Mouse (Mus musculus) limb, embryonic 13.5 days (tissue): ENCODE measurements around the gene Clic5. TPM values are rescaled to one million over a fixed set of nuclear protein-coding genes. Genes with fewer than 3 reads are reported as not detected.

Experiments
- polyA plus RNA-seq: library from polyadenylated mRNA; unstranded; fragments of >200 nt; fragmentation: Nextera tagmentation; extraction: Ambion mirVana; gene quantifications from 2 replicates; pipeline ENCODE4 v1.2.1, GENCODE M21; 2015

Gene Clic5
- polyA plus RNA-seq, 1 experiment from 2014 or later, result 0.46 TPM

Other genes starting within 250 kb of the Clic5 start
- gene Enpp5, start 109.8 kb upstream of the Clic5 start, polyA plus RNA-seq, result 19.0 and 20.9 TPM in 2 replicates
- gene Enpp4, start 82.8 kb upstream of the Clic5 start, polyA plus RNA-seq, result 5.4 TPM in 2 replicates